Mouse (Mus musculus) leukemia stem cell, adult 10-12 weeks (primary cell): ENCODE results near the gene Pum3. TPM values are rescaled to one million over a fixed set of nuclear protein-coding genes. Genes with fewer than 3 reads are reported as not detected.

Source experiments
- polyA plus RNA-seq: library from polyadenylated mRNA; stranded (reverse); fragments of >175 nt; gene quantifications from 2 replicates; pipeline ENCODE4 v1.2.3, GENCODE M21; 2012; ENCODE audit warnings: low replicate concordance

The Pum3 gene
- polyA plus RNA-seq, result 27.3 and 38.1 TPM in 2 replicates

DNA sequence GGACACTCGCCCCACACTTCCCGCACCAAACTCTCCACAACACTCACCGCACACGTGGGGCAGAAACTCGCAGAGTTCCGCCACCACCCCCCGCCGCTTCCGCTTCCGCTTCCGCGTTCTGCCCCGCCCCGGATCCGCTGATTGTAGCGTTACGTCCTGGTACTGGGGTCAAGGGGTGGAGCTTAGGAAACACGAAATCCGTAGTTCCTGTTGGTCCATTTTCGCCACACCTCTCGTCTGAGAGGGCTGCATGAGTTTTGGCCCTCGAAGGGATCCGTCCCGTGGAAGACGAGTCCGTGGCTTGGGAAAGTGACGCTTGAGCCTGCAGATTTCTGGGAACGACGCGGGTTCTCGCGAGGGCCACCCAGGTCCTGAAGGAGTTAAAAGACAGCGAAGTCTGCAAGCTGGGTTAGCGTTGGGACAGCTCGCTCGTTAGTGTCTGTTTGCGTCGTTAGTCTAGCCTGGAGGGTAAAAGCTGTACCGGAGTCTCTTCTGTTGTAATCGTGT lies at the start of gene Pum3:
Pum3 (minus strand) TSS at position 81 of the 507 bp plus-strand sequence.

Other genes with a start within 250 kb of the Pum3 start
- gene Vldlr, start 213.3 kb downstream of the Pum3 start, polyA plus RNA-seq, result not detected in 2 replicates
- not detected in 2 replicates for gene Kcnv2, start 107.2 kb downstream of the Pum3 start, polyA plus RNA-seq